Mouse (Mus musculus) lung, postnatal 4 days (tissue): ENCODE measurements around the gene 5530401A14Rik.

Source experiments
- DNase-seq, 2 experiments: peaks; one replicate each; pipeline ENCODE4 v3.0.0; 2021

The 5530401A14Rik gene

DNA sequence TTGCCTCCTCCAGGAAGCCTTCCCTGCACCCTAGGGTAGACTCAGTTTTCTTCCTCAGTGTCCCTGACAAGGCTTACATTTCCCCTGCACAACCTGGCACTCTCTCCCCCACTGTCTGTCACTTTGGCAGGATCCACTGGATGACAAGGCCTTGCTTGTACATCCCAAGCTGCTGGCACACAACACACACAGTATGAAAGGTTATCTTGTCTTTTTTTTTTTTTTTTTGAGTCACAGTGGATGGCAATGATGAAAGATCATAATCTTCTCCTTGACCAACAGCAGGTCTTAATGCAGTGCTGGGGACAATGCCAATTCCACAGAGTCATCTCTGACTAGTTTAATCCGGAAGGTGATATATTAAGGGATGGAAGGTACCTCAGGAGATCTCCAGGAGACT is 77.0 kb downstream of the 5530401A14Rik start:
- no peak for DNase-seq

GRCm38 (mm10) chr11:81940988-81941387 is 80.5 kb downstream of the 5530401A14Rik start:
- DNase-seq: peak in 1 of 2 experiments; percentile 7

- DNase-seq: no peak
These were observed 81.7 kb downstream of the 5530401A14Rik start for GRCm38 (mm10) chr11:81942167-81942566.
